Mouse (Mus musculus) G1E (cell line): ENCODE results near the gene Bloc1s1. TPM values are rescaled to one million over a fixed set of nuclear protein-coding genes. Genes with fewer than 3 reads are reported as not detected.

Experiments
- ATAC-seq: 2 replicates; pipeline ENCODE4 v1.8.0; 2016; ENCODE audit warnings: mild to moderate bottlenecking; ENCODE audit not compliant: insufficient number of reproducible peaks, poor library complexity, low FRiP score, severe bottlenecking; ENCODE audit errors: extremely low read depth
- DNase-seq: peaks from one replicate; pipeline ENCODE4 v3.0.0; 2012; ENCODE audit warnings: low spot score
- H3K27me3 ChIP-seq: 2 replicates; pipeline ENCODE4 v1.6.1; 2012; ENCODE audit warnings: mild to moderate bottlenecking, low read length, inconsistent platforms; ENCODE audit not compliant: insufficient read depth
- H3K36me3 ChIP-seq: replicated peaks from 2 replicates; pipeline ENCODE3; 2012; ENCODE audit warnings: mild to moderate bottlenecking, inconsistent platforms
- H3K4me1 ChIP-seq: 2 replicates; pipeline ENCODE4 v1.6.1; 2012; ENCODE audit warnings: low read depth, low read length, inconsistent platforms, mixed read lengths; ENCODE audit not compliant: insufficient read depth
- H3K4me3 ChIP-seq: 2 replicates; pipeline ENCODE4 v1.5.1; 2012; ENCODE audit warnings: low read depth, mild to moderate bottlenecking, inconsistent platforms, low read length, moderate library complexity, mixed read lengths
- H3K9me3 ChIP-seq: replicated peaks from 2 replicates; pipeline ENCODE4 v1.6.1; 2012; ENCODE audit warnings: inconsistent platforms
- CTCF ChIP-seq: IDR thresholded peaks from 2 replicates; pipeline ENCODE4 v1.5.1; 2012; ENCODE audit warnings: low read depth, low read length, inconsistent platforms, mixed read lengths
- GATA1 ChIP-seq: IDR thresholded peaks from 2 replicates; pipeline ENCODE4 v1.6.1; 2012; ENCODE audit warnings: borderline replicate concordance, low read length, inconsistent platforms, mixed read lengths
- GATA2 ChIP-seq: IDR thresholded peaks from 2 replicates; pipeline ENCODE4 v1.6.1; 2012; ENCODE audit warnings: low read depth, low read length, inconsistent platforms, borderline replicate concordance
- POLR2AphosphoS5 ChIP-seq: IDR thresholded peaks from 2 replicates; pipeline ENCODE4 v1.6.1; 2012; ENCODE audit warnings: low read depth, low read length, inconsistent platforms; ENCODE audit not compliant: insufficient replicate concordance
- TAL1 ChIP-seq: conservative IDR thresholded peaks from 2 replicates; pipeline ENCODE4 v1.6.1; 2012; ENCODE audit warnings: low read depth, low read length, inconsistent platforms, mixed read lengths
- polyA plus RNA-seq: library from polyadenylated mRNA; stranded (reverse); fragments of >175 nt; gene quantifications from 2 replicates; pipeline ENCODE4 v1.2.3, GENCODE M21; 2012
- total RNA-seq, 2 experiments: library from RNA; stranded (forward) in 1 of 2; stranded (reverse) in 1 of 2; fragments of 200-1000 nt in 1 of 2; fragments of >200 nt in 1 of 2; fragmentation: Nextera tagmentation in 1 of 2; gene quantifications; 2 replicates each; pipeline ENCODE4 v1.2.3; 2014 to 2017

The Bloc1s1 gene
- total and polyA plus RNA-seq, 3 experiments, result 46.7 to 121 (median 116) TPM

GRCm38 (mm10) chr10:128889846-128890245 is 34.0 kb downstream of the Bloc1s1 start:
- no peaks in the 10 kb centered on the region for H3K36me3 ChIP-seq
- H3K4me1 ChIP-seq, result peaks cover 21% of the 10 kb centered on the region
- H3K4me3 ChIP-seq, result no peak overlapping the region
- TF ChIP-seq POLR2AphosphoS5, result no peak
- TF ChIP-seq GATA2, result no peak
- TF ChIP-seq CTCF, result no peak
- no peak for TF ChIP-seq GATA1
- TF ChIP-seq TAL1, result no peak
- DNase-seq (no peak), ATAC-seq (no peak)
- H3K9me3 ChIP-seq, result no peaks in the 10 kb centered on the region
- peaks cover 59% of the 10 kb centered on the region for H3K27me3 ChIP-seq

GRCm38 (mm10) chr10:128888941-128889827 is 34.7 kb downstream of the Bloc1s1 start:
- ATAC-seq (peak; percentile 15; the same call in 1 of the 2 replicates), DNase-seq (no peak)
- Histone ChIP-seq H3K36me3 (no peaks in the 10 kb centered on the region), H3K4me3 (no peak overlapping the region; the same call in 1 of the 2 replicates), H3K9me3 (no peaks in the 10 kb centered on the region), H3K27me3 (peaks cover 54% of the 10 kb centered on the region), H3K4me1 (peaks cover 21% of the 10 kb centered on the region)
- TF ChIP-seq POLR2AphosphoS5, result no peak
- no peak for TF ChIP-seq GATA1
- no peak for TF ChIP-seq TAL1
- no peak for TF ChIP-seq GATA2
- TF ChIP-seq CTCF, result no peak

DNA sequence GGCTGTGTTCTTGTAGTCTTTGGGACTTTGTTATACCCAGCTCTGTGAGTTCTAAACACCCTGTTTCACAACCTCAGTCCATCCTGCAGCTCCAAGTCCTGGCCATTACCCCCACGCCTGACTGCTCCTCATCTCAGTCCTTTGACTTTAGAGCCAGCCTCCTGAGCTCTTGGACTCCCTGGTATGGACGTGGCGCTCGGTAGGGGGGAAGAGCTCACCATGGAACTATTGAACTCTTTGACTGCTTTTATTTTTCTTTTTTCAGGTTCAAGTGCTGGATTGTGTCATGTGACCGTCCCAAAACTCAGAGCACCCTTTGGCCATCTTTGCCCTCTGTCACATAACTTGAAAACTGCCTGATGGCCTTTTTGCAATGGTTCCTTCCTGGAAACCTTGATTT is 41.8 kb downstream of the Bloc1s1 start:
- H3K36me3 ChIP-seq, result peaks cover 38% of the 10 kb centered on the region
- H3K4me3 ChIP-seq, result no peak overlapping the region
- H3K4me1 ChIP-seq, result no peaks in the 10 kb centered on the region
- H3K27me3 ChIP-seq, result peaks cover 11% of the 10 kb centered on the region; the same call in 1 of the 2 replicates
- ATAC-seq (no peak), DNase-seq (no peak)
- no peaks in the 10 kb centered on the region for H3K9me3 ChIP-seq
- TF ChIP-seq TAL1 (no peak), GATA1 (no peak)

DNA sequence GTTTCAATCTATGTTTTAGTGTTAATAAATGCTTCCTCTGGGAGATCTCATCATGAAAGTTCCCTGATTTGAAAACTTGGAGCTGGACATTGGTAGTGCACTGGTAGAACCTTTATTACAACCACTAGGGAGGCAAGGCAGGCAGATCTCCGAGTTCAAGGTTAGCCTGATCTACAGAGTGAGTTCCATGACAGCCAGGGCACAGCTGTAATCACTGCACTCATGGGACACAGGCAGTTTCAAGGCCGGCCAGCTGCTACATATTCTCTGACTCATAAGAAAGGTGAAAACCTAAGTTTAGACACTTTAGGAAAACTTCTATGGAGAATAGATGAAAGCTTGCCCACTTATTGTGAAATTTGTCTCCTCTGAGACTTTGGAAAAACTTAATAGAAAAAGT is 45.0 kb downstream of the Bloc1s1 start:
- Histone ChIP-seq H3K9me3 (no peaks in the 10 kb centered on the region), H3K36me3 (peaks cover 65% of the 10 kb centered on the region), H3K4me1 (no peaks in the 10 kb centered on the region), H3K4me3 (no peak overlapping the region), H3K27me3 (no peaks in the 10 kb centered on the region)
- ATAC-seq (no peak), DNase-seq (no peak)
- no peak for TF ChIP-seq TAL1
- no peak for TF ChIP-seq CTCF
- no peak for TF ChIP-seq POLR2AphosphoS5
- TF ChIP-seq GATA1, result no peak
- no peak for TF ChIP-seq GATA2

DNA sequence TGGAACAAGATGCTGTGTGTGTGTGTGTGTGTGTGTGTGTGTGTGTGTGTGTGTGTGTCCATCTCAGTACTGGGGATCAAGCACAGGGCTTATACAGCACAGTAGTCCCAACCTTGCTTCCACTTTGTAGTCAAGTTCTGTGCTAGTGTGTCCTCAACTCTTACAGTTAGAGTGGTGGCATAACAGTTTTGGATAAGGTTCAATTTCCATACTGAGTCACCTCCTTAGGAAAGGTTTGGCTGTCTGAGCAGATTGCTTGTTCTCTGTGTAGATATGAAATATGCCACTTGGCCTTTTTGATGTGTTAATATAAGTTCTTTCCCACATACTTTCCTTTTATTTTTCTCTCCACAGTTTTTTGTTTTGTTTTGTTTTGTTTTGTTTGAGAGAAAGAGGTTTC is 45.5 kb downstream of the Bloc1s1 start:
- TF ChIP-seq GATA1, result no peak
- no peak for TF ChIP-seq CTCF
- DNase-seq (no peak), ATAC-seq (no peak)
- Histone ChIP-seq H3K4me1 (no peaks in the 10 kb centered on the region), H3K36me3 (peaks cover 70% of the 10 kb centered on the region), H3K27me3 (no peaks in the 10 kb centered on the region), H3K9me3 (no peaks in the 10 kb centered on the region), H3K4me3 (no peak overlapping the region)

- Histone ChIP-seq H3K9me3 (no peaks in the 10 kb centered on the region), H3K4me1 (no peaks in the 10 kb centered on the region), H3K4me3 (no peak overlapping the region), H3K27me3 (no peaks in the 10 kb centered on the region), H3K36me3 (peaks cover 86% of the 10 kb centered on the region)
- TF ChIP-seq CTCF, result no peak
- TF ChIP-seq GATA2, result no peak
- TF ChIP-seq GATA1, result no peak
- no peak for TF ChIP-seq TAL1
- no peak for TF ChIP-seq POLR2AphosphoS5
- ATAC-seq (no peak), DNase-seq (no peak)
These were observed 53.5 kb downstream of the Bloc1s1 start for GRCm38 (mm10) chr10:128870341-128870740.

Other genes with a start within 250 kb of the Bloc1s1 start
Only the 20 nearest of the 26 such genes appear.
- gene Dgka, start 179.2 kb downstream of the Bloc1s1 start, total RNA-seq (2014; fragmentation: Nextera tagmentation), result 6.8 and 8.4 TPM in 2 replicates
- 3.3 TPM in 2 replicates for gene Dgka, start 179.2 kb downstream of the Bloc1s1 start, total RNA-seq (2017)
- gene Dgka, start 179.2 kb downstream of the Bloc1s1 start, polyA plus RNA-seq, result 0.19 and 0.50 TPM in 2 replicates
- 78.7 and 93.7 TPM in 2 replicates for gene Pym1, start 176.1 kb downstream of the Bloc1s1 start, total RNA-seq (2014; fragmentation: Nextera tagmentation)
- gene Pym1, start 176.1 kb downstream of the Bloc1s1 start, total RNA-seq (2017), result 44.3 and 47.3 TPM in 2 replicates
- gene Pym1, start 176.1 kb downstream of the Bloc1s1 start, polyA plus RNA-seq, result 144 and 169 TPM in 2 replicates
- gene Mmp19, start 133.1 kb downstream of the Bloc1s1 start, total RNA-seq (2014; fragmentation: Nextera tagmentation), result 0.44 TPM in 1 of 2 replicates, not detected in the other
- 0.11 and 0.12 TPM in 2 replicates for gene Mmp19, start 133.1 kb downstream of the Bloc1s1 start, total RNA-seq (2017)
- gene Mmp19, start 133.1 kb downstream of the Bloc1s1 start, polyA plus RNA-seq, result 0.02 and 0.03 TPM in 2 replicates
- 20.6 and 25.5 TPM in 2 replicates for gene Dnajc14, start 120.0 kb downstream of the Bloc1s1 start, total RNA-seq (2014; fragmentation: Nextera tagmentation)
- gene Dnajc14, start 120.0 kb downstream of the Bloc1s1 start, total RNA-seq (2017), result 31.5 and 36.9 TPM in 2 replicates
- gene Dnajc14, start 120.0 kb downstream of the Bloc1s1 start, polyA plus RNA-seq, result 9.6 and 12.6 TPM in 2 replicates
- 8.4 and 10.1 TPM in 2 replicates for gene Tmem198b, start 119.7 kb downstream of the Bloc1s1 start, total RNA-seq (2014; fragmentation: Nextera tagmentation)
- gene Tmem198b, start 119.7 kb downstream of the Bloc1s1 start, total RNA-seq (2017), result 4.1 and 4.9 TPM in 2 replicates
- 1.5 and 2.2 TPM in 2 replicates for gene Tmem198b, start 119.7 kb downstream of the Bloc1s1 start, polyA plus RNA-seq
- 144 and 197 TPM in 2 replicates for gene Sarnp, start 106.7 kb downstream of the Bloc1s1 start, total RNA-seq (2014; fragmentation: Nextera tagmentation)
- gene Sarnp, start 106.7 kb downstream of the Bloc1s1 start, total RNA-seq (2017), result 154 and 165 TPM in 2 replicates
- gene Sarnp, start 106.7 kb downstream of the Bloc1s1 start, polyA plus RNA-seq, result 16.5 and 19.9 TPM in 2 replicates
- gene Ormdl2, start 102.4 kb downstream of the Bloc1s1 start, total RNA-seq (2014; fragmentation: Nextera tagmentation), result 29.3 and 31.9 TPM in 2 replicates
- gene Ormdl2, start 102.4 kb downstream of the Bloc1s1 start, total RNA-seq (2017), result 132 and 152 TPM in 2 replicates
- 18.0 and 21.9 TPM in 2 replicates for gene Ormdl2, start 102.4 kb downstream of the Bloc1s1 start, polyA plus RNA-seq
- gene Gdf11, start 32.3 kb downstream of the Bloc1s1 start, total RNA-seq (2014; fragmentation: Nextera tagmentation), result not detected in 2 replicates
- under 0.01 TPM in 1 of 2 replicates, not detected in the other for gene Gdf11, start 32.3 kb downstream of the Bloc1s1 start, total RNA-seq (2017)
- gene Gdf11, start 32.3 kb downstream of the Bloc1s1 start, polyA plus RNA-seq, result 0.02 TPM in 2 replicates
- 1.7 and 3.4 TPM in 2 replicates for gene Cd63, start 23.0 kb downstream of the Bloc1s1 start, total RNA-seq (2014; fragmentation: Nextera tagmentation)
- 0.22 TPM in 1 of 2 replicates, not detected in the other for gene Cd63, start 23.0 kb downstream of the Bloc1s1 start, total RNA-seq (2017)
- gene Cd63, start 23.0 kb downstream of the Bloc1s1 start, polyA plus RNA-seq, result 0.04 and 0.09 TPM in 2 replicates
- gene Rdh5, start 1.1 kb downstream of the Bloc1s1 start, total RNA-seq (2014; fragmentation: Nextera tagmentation), result 7.1 and 27.4 TPM in 2 replicates
- 2.6 and 4.4 TPM in 2 replicates for gene Rdh5, start 1.1 kb downstream of the Bloc1s1 start, total RNA-seq (2017)
- gene Rdh5, start 1.1 kb downstream of the Bloc1s1 start, polyA plus RNA-seq, result 0.94 and 1.2 TPM in 2 replicates
- gene Itga7, start 9.8 kb upstream of the Bloc1s1 start, total RNA-seq (2014; fragmentation: Nextera tagmentation), result not detected in 2 replicates
- gene Itga7, start 9.8 kb upstream of the Bloc1s1 start, total RNA-seq (2017), result 0.33 and 0.46 TPM in 2 replicates
- gene Itga7, start 9.8 kb upstream of the Bloc1s1 start, polyA plus RNA-seq, result 0.02 and 0.10 TPM in 2 replicates
- not detected in 2 replicates for gene Mettl7b, start 37.0 kb upstream of the Bloc1s1 start, total RNA-seq (2014; fragmentation: Nextera tagmentation)
- not detected in 2 replicates for gene Mettl7b, start 37.0 kb upstream of the Bloc1s1 start, total RNA-seq (2017)
- not detected in 2 replicates for gene Mettl7b, start 37.0 kb upstream of the Bloc1s1 start, polyA plus RNA-seq
- gene Olfr9, start 65.4 kb upstream of the Bloc1s1 start, total RNA-seq (2014; fragmentation: Nextera tagmentation), result not detected in 2 replicates
- 0.11 TPM in 1 of 2 replicates, not detected in the other for gene Olfr9, start 65.4 kb upstream of the Bloc1s1 start, total RNA-seq (2017)
- gene Olfr9, start 65.4 kb upstream of the Bloc1s1 start, polyA plus RNA-seq, result not detected in 2 replicates
- not detected in 2 replicates for gene Olfr763, start 86.8 kb upstream of the Bloc1s1 start, total RNA-seq (2014; fragmentation: Nextera tagmentation)
- gene Olfr763, start 86.8 kb upstream of the Bloc1s1 start, total RNA-seq (2017), result 0.06 TPM in 1 of 2 replicates, not detected in the other
- not detected in 2 replicates for gene Olfr763, start 86.8 kb upstream of the Bloc1s1 start, polyA plus RNA-seq
- gene Olfr764-ps1, start 115.9 kb upstream of the Bloc1s1 start, total RNA-seq (2014; fragmentation: Nextera tagmentation), result not detected in 2 replicates
- gene Olfr764-ps1, start 115.9 kb upstream of the Bloc1s1 start, total RNA-seq (2017), result 0.06 and 0.11 TPM in 2 replicates
- gene Olfr764-ps1, start 115.9 kb upstream of the Bloc1s1 start, polyA plus RNA-seq, result not detected in 2 replicates
- gene Olfr765, start 126.0 kb upstream of the Bloc1s1 start, total RNA-seq (2014; fragmentation: Nextera tagmentation), result not detected in 2 replicates
- gene Olfr765, start 126.0 kb upstream of the Bloc1s1 start, total RNA-seq (2017), result 0.05 TPM in 1 of 2 replicates, not detected in the other
- not detected in 2 replicates for gene Olfr765, start 126.0 kb upstream of the Bloc1s1 start, polyA plus RNA-seq
- gene Olfr766-ps1, start 144.9 kb upstream of the Bloc1s1 start, total RNA-seq (2014; fragmentation: Nextera tagmentation), result not detected in 2 replicates
- gene Olfr766-ps1, start 144.9 kb upstream of the Bloc1s1 start, total RNA-seq (2017), result 0.38 TPM in 1 of 2 replicates, not detected in the other
- gene Olfr766-ps1, start 144.9 kb upstream of the Bloc1s1 start, polyA plus RNA-seq, result not detected in 2 replicates
- gene Olfr767, start 158.9 kb upstream of the Bloc1s1 start, total RNA-seq (2014; fragmentation: Nextera tagmentation), result not detected in 2 replicates
- 0.05 TPM in 1 of 2 replicates, not detected in the other for gene Olfr767, start 158.9 kb upstream of the Bloc1s1 start, total RNA-seq (2017)
- gene Olfr767, start 158.9 kb upstream of the Bloc1s1 start, polyA plus RNA-seq, result not detected in 2 replicates
- not detected in 2 replicates for gene Olfr768, start 175.3 kb upstream of the Bloc1s1 start, total RNA-seq (2014; fragmentation: Nextera tagmentation)
- gene Olfr768, start 175.3 kb upstream of the Bloc1s1 start, total RNA-seq (2017), result 0.05 and 0.12 TPM in 2 replicates
- not detected in 2 replicates for gene Olfr768, start 175.3 kb upstream of the Bloc1s1 start, polyA plus RNA-seq
- not detected in 2 replicates for gene Olfr769, start 193.8 kb upstream of the Bloc1s1 start, total RNA-seq (2014; fragmentation: Nextera tagmentation)
- gene Olfr769, start 193.8 kb upstream of the Bloc1s1 start, total RNA-seq (2017), result 0.06 TPM in 1 of 2 replicates, not detected in the other
- gene Olfr769, start 193.8 kb upstream of the Bloc1s1 start, polyA plus RNA-seq, result not detected in 2 replicates